Mouse (Mus musculus) liver, adult 10 weeks (tissue): Measurements from ENCODE around the gene Psmc3ip. TPM values are rescaled to one million over a fixed set of nuclear protein-coding genes. Genes with fewer than 3 reads are reported as not detected.

Experiments
- polyA plus RNA-seq: library from polyadenylated mRNA; stranded (reverse); fragments of 350-450 nt; fragmentation: Illumina TruSeq; extraction: RNeasy Lipid Tissue Mini Kit (QIAGEN cat#74804); gene quantifications from one replicate; pipeline ENCODE4 v1.2.3, GENCODE M21; 2014; ENCODE audit warnings: low read depth, low replicate concordance

Gene Psmc3ip
- not detected for polyA plus RNA-seq

DNA sequence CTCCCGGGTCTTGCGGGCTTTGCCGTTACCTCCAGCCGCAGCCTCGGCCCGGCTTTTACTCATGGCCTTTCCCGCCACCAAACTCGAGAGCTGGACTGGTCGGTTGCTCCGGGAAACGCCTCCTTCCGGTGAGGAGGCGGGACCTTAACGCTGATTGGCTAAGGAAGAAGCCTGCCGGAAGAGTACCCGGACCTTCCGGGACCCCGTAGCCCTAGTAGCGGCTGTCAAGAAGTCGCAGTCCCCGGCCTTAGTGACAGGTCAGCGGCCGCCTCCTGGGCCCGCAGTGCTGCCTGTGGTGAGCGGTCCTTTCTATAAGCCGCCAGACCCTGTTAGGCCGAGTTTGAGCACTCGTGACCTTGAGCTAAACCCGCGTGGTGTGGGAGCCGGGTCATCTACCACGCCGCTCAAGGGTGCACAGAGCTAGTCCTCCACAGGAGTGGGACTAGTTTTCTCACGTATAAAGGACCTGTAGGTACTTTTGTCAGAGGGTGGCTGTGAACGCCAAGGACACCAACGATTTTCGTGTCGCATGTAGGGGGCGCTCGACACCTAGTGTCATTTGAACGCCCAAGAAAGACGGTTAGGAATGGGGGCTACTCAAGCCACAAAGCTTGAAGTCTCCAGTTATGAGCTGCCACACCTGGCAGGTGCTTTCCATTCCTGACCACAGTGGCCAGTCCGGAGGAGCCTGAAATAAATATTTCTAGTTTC is at the start of gene Psmc3ip:
Gene Psmc3ip, minus strand, starts transcription at position 123 of the 711 bp plus-strand sequence.

DNA sequence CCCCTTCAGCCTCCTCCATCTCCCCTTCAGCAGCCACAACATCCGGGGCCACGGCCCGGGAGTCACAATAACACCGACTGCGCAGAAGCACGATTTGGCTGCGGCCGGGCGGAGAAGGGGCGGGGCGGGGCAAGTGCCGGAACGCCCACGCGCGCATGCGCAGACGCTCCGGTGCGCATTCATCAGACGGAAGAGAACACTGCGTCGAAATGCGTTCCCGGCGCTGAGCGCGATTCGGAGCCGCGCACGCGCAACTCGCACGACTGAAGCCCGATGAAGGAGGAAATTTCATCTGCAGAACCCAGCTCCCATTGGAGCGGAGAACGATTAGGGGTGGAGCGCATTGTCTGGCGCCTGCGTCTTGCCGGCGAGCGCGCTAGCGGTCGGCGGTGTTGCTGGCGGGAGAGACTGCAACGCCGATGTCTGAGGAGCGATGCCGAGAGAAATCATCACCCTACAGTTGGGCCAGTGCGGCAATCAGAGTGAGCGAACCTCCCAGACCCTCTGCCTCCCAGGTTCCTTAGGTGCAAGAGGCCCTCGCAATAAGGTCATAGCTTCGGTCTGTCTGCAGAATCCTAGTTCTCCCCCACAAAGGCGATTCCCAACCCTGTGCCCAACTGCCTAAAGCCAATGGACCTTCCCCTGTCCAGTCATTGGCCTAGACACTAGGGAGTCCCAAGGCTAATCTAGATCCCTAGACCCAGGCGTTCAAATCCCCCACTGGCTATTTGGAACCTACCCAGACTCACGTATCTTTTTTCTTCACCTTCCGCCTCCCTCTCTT is 24.7 kb upstream of the Psmc3ip start, which contains the start of the genes Retreg3 and Tubg1:
Gene Retreg3, minus strand, starts transcription at position 133 of the 784 bp plus-strand sequence.
Gene Tubg1, plus strand, starts transcription at position 178 of the 784 bp plus-strand sequence.

DNA sequence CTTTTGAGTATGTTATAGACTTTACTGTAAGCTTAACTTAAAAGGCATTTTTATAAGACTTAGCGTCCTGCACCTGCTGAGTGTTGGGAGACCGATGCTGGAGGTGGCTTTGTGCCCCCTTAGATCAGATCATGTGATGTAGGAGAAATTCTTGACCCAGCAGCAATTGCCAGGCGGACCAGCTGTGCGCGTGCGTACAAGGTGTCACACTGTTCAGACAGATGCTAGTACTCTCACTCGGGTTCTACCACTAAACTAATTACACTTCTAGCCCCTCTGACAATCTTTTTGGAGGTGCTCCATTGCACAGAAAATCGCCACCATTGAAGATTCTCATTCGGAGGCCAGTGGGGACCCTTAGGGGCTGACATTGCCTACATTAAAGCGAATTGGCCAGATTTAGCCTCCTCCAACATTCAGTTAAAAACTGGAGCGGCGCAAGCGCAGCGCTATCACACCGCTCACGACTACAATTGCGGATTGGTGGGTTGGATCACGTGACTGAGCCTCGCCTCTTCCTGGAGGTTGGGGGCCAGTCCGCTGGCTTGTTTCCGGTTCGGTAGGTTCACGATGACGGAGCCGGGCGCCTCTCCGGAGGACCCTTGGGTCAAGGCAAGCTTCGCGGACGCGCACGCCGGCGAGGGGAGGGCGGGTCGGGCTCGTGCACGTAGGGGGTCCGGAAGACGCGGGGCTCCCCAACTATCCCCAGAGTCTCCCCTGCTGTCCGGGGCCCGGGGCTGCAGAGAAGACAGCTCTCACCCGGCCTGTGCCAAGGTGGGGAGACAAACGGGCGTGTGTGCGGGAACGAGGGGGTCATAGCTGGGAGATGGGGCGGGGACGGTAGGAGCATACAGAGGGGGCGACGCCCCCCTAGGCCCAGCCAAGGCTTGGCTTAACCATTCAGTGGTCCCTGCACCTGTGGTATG is 8.2 kb downstream of the Psmc3ip start, which contains the start of gene Mlx:
Gene Mlx, plus strand, starts transcription at position 522 of the 926 bp plus-strand sequence.

DNA sequence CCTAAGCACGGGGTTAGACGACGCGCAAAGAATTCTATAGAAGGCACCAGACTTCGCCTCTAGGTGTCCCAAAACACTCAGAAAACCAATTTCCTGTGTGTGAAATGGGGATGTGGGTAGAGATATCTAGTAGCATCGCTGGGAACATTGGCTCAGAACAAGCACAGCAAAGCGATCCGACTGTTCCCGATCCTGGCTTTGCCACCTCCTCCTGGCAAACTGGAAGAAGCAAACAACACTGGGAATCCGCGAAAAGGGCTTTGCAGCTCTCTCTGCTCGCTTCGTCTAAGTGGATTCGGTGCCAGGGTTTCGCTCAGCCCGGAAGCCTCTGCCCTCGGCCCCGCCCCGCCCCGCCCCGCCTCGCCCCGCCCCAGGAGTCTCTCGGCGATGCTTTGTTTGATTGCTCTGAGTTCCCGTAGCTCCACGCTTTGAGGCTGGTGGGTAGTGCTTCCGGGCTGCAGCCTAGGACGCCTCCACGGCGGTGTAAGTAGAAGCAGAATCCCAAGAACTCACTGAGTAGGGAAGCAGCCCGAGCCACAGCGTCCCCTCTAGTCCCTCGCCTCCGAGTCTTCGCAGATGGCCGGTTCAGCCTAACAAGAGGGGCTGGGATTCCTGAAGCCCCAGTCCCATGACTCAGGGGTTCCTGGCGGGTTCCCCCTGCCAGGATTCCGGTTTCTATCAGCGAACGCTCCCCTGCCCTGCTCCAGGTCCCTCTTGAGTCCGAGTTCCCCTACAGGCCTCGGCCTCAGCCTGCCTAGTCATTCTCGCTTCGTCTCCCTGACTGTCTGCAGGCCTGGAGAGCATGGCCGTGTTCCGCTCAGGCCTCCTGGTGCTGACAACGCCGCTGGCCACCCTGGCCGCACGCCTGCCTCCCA is 12.8 kb downstream of the Psmc3ip start, which contains the start of gene Coasy:
Gene Coasy, plus strand, starts transcription at position 358 of the 875 bp plus-strand sequence.

DNA sequence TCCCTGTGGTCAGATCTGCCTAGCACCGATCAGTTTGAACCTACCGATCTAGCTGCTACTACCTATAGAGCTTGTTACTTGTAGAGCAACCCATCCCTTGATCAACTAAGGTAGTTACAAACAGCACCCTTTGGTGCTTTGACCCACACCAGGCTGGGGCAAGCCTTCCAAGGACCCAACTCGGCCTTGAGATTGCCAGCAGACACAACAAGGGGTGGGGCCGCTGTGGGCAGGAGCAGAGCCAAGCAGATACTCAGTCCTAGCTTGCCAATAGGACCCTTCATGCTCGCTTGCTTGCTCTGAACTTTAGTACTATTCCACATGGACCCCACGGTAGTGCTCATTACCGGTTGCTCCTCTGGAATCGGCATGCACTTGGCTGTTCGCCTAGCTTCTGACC is 17.1 kb downstream of the Psmc3ip start, which contains the start of gene Hsd17b1:
Gene Hsd17b1, plus strand, starts transcription at position 291 of the 400 bp plus-strand sequence.

DNA sequence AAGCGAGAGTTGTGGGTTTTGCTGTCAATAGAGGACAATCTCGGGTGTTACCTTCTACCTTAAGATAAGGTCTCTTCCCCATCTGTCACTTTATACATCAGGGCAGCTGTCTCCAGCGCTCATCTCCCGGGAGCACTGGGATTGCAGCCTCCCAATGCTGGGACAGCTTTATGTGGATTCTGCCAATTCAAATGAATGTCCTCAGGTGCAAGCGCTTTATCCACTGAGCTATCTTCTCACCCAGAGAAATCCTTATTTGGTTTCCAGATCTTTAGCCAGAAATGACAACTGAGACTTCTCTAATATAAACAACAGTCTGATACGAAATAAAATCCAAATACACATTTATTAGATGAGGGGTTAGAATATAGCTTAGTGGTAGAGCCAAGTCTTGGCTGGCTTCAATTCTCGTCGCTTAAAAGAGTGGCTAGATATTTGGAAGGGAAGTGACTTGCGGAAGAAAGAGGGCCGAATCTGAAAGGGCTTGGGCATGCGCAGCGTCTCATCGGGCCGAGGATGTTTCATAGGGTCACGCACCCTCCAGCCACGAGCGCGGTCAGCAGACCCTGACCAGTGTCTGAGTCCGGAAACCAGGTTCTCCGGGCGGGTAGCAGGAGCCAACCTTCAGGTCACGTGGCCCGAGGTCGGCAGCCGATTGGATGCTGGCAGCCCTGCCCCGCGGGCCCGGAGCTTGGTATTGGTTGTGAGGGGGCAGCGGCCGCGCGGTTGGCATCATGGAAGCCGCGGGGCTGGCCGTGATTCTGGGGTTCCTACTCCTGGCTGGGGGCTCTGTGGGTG is 25.6 kb downstream of the Psmc3ip start, which contains the start of gene Naglu:
Gene Naglu, plus strand, starts transcription at position 622 of the 798 bp plus-strand sequence.

Other genes with a start within 250 kb of the Psmc3ip start
- gene Stat5b, start 244.7 kb downstream of the Psmc3ip start, polyA plus RNA-seq, result 12.6 TPM
- 3.6 TPM for gene Stat5a, start 236.1 kb downstream of the Psmc3ip start, polyA plus RNA-seq
- gene Stat3, start 155.9 kb downstream of the Psmc3ip start, polyA plus RNA-seq, result 25.1 TPM
- gene Cavin1, start 124.5 kb downstream of the Psmc3ip start, polyA plus RNA-seq, result 3.3 TPM
- 23.9 TPM for gene Atp6v0a1, start 86.0 kb downstream of the Psmc3ip start, polyA plus RNA-seq
- 1.4 TPM for gene Naglu, start 25.4 kb downstream of the Psmc3ip start, polyA plus RNA-seq
- gene Hsd17b1, start 17.0 kb downstream of the Psmc3ip start, polyA plus RNA-seq, result not detected
- gene Coasy, start 12.9 kb downstream of the Psmc3ip start, polyA plus RNA-seq, result 11.6 TPM
- 40.8 TPM for gene Mlx, start 8.2 kb downstream of the Psmc3ip start, polyA plus RNA-seq
- gene Retreg3, start 24.5 kb upstream of the Psmc3ip start, polyA plus RNA-seq, result 43.4 TPM
- gene Tubg1, start 24.5 kb upstream of the Psmc3ip start, polyA plus RNA-seq, result 1.6 TPM
- gene Tubg2, start 60.5 kb upstream of the Psmc3ip start, polyA plus RNA-seq, result not detected
- gene Cntnap1, start 75.1 kb upstream of the Psmc3ip start, polyA plus RNA-seq, result 0.08 TPM
- not detected for gene Plekhh3, start 75.9 kb upstream of the Psmc3ip start, polyA plus RNA-seq
- gene Ccr10, start 80.0 kb upstream of the Psmc3ip start, polyA plus RNA-seq, result not detected
- gene Ezh1, start 131.0 kb upstream of the Psmc3ip start, polyA plus RNA-seq, result 6.2 TPM
- 4.4 TPM for gene Ramp2, start 150.6 kb upstream of the Psmc3ip start, polyA plus RNA-seq
- 82.1 TPM for gene Vps25, start 158.3 kb upstream of the Psmc3ip start, polyA plus RNA-seq
- not detected for gene Wnk4, start 165.1 kb upstream of the Psmc3ip start, polyA plus RNA-seq
- not detected for gene Cntd1, start 183.6 kb upstream of the Psmc3ip start, polyA plus RNA-seq
- 11.5 TPM for gene Coa3, start 183.7 kb upstream of the Psmc3ip start, polyA plus RNA-seq
- gene Becn1, start 206.8 kb upstream of the Psmc3ip start, polyA plus RNA-seq, result 49.8 TPM
- gene Psme3, start 220.8 kb upstream of the Psmc3ip start, polyA plus RNA-seq, result 96.3 TPM
- gene Aoc2, start 229.6 kb upstream of the Psmc3ip start, polyA plus RNA-seq, result not detected
- gene Aoc3, start 235.2 kb upstream of the Psmc3ip start, polyA plus RNA-seq, result 0.16 TPM